Mouse (Mus musculus) cerebellum, adult 8-10 months (tissue): ENCODE data around the gene Dnajb13.
"Not testable (repeated sequence)": the region's sequence is repeated elsewhere in the genome, so short reads cannot be mapped to it uniquely, and the experiment has no call there.

Experiments used
- DNase-seq: peaks from one replicate; pipeline ENCODE4 v3.0.0; 2022

Dnajb13 gene

DNA sequence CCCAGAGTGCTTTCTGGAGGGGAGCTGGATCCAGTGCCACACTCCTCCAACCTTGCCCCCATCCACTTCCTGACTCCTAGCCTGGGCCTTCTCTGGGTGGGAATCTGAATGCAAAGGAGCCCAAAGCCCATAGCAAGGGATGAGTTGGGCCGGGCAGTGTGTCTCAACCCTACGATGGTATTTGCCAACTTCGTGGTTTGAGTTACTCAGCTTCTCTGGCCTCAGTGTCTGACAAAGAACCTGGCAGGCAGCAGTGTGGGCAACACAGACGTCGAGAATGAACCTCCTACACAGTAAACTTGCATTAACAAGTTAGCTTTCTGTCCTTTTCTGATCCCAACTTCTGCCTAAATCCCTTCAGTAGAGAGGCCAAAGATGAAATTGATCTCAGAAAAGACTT is 30.3 kb downstream of the Dnajb13 start:
- DNase-seq: no peak

GRCm38 (mm10) chr7:100482046-100482445 is 32.7 kb downstream of the Dnajb13 start:
- DNase-seq: not testable (repeated sequence)

- DNase-seq: no peak
These were observed 34.6 kb downstream of the Dnajb13 start for GRCm38 (mm10) chr7:100480175-100480574.

- DNase-seq: no peak
These were observed 35.0 kb downstream of the Dnajb13 start for GRCm38 (mm10) chr7:100479823-100480164.

GRCm38 (mm10) chr7:100479100-100479822 is 35.5 kb downstream of the Dnajb13 start:
- no peak for DNase-seq

DNA sequence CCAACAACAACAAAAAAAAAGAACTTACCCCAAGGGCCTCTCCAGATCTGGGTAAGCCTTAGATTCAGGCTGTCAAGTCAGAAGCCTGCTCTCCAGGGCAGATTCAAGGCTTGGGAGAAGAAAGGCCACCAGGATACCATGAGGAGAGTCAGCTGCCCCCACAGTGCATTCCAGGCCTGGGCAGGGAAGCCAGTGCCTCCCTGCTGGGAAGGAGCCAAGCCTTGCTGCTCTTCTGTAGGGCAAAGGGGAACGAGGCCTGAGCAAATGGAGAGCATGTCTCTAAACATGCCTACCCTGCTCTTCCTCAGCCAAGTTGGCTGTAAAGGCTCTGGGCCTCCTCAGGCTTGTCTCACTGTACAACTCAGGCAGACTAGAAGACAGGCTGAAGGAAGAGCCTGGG is 40.1 kb downstream of the Dnajb13 start:
- no peak for DNase-seq

GRCm38 (mm10) chr7:100473846-100474454 is 40.8 kb downstream of the Dnajb13 start:
- no peak for DNase-seq

DNA sequence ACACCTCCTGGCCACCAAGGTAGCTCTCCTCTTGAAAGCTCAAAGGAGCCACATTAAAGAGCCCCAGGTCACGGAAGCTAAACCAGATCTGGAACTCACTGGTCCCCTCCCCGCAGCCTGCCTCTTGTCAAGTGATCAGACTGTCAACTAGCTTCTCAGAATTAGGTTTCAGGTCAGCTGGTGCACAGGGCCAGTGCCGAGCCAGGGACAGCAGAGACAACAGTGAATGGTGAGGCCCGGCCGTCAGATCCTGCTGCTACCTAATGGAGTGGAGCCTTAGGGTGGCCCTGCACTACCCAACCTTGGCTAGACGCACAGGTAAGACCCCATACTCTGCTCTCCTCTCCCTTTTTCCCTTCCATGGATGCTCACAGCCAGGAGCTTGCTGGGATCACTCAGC is 42.0 kb downstream of the Dnajb13 start, which contains the start of gene Ucp3:
Ucp3 (plus strand) TSS at position 214 of the 400 bp plus-strand sequence.
- DNase-seq: no peak

- DNase-seq: no peak
These were observed 43.4 kb downstream of the Dnajb13 start for GRCm38 (mm10) chr7:100471407-100471797.

DNA sequence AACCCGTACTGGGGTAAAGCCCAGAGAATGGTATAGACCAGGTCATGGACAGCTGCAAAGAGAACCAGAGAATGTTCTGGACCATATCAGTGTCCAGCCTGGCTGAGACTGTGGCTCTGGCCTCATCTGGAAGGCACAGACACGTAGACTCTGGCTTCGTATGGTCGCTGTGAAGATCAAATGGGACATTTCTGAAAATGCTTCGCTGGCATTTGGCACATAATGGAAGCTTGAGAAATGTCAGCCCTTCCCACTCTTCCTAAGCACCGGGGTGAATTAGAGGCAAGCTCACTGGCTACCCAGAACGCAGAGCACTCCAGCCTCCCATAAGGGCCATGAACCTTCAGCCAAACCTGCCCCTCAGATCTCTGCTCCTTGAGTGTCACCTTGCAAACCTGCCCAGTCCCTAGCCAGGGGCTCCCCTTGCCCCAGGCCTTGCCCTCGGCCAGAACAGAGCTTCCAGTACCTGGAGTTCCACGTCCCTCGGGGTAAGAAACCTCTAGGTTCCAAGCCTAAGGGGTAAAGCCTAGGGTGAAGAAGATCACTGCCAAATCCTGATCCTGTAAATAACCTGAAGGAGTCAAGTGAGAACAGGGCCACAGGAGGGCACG is 43.9 kb downstream of the Dnajb13 start:
- no peak for DNase-seq

DNA sequence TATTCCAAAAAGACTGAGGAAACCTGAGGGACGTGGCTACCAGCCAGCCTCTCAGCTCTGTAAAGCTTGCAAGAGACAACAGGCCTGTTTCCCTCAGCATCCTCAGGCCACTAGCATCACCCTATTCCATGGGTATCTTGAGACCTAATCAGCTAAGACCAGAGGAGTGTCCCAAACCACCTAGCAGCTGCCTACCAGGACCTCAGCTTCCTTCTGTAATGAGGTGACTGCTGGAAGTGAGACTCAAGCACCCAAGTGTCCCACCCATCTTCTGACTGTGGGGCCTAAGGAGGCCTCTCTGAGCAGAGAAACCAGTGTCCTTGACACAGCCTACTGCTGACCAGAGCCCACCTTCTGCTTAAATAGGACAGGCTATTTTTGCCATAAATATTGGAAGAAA is 45.3 kb downstream of the Dnajb13 start:
- no peak for DNase-seq

DNA sequence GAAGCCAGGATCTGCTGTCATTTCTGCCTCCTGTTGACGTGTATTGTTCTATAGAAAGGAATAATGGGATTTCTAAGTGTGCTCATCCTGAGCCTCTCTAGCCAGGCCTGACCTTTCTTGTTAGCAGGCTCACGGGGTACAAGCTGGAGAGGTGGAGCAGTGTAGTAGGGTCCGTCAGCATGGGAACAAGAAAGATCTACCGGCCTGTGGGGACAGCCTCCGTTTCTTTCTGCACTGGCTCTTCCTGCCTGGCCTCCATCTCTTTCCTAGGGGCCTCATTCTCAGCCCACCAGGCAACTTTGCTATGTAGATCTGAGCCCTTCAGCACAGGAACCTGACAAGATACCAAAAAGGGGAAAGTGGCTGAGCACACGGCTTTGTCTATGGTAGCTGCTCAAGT is 46.0 kb downstream of the Dnajb13 start:
- no peak for DNase-seq

DNA sequence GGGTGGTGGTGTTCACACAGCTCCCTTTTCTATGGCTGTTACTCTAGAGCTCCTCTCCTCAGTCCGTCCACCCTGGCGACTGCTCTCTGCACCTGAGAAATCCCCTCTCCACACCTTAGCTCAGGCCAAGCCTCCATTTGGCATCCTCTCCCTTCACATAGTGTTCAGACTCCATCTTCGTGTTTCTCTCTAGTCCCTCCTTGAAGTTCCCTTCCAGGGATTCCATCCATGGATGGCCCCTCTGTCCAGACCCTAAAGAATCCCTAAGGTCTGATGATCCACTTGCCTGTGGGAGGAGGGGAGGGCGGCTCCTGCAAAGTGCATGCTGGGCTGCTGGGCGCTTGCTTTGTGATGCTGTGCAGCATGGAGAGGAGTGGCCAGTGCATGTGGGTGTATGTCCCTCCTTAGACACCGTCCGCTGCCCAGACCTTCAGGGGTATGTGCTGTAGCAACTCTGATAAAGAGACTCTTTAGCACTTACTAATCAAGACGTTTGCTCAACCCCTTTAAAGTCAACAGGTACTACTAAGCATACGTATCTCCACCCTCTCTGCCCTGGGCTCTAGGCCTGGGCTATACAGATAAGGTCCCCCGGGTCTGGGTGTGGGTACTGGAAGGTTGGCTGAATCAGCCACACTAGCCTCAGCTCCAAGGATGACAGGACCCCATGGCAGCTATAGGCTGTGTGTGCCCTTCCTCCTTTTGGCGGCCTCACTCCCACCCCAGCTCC is 47.8 kb downstream of the Dnajb13 start:
- no peak for DNase-seq

GRCm38 (mm10) chr7:100465656-100466309 is 49.0 kb downstream of the Dnajb13 start:
- DNase-seq: no peak

DNA sequence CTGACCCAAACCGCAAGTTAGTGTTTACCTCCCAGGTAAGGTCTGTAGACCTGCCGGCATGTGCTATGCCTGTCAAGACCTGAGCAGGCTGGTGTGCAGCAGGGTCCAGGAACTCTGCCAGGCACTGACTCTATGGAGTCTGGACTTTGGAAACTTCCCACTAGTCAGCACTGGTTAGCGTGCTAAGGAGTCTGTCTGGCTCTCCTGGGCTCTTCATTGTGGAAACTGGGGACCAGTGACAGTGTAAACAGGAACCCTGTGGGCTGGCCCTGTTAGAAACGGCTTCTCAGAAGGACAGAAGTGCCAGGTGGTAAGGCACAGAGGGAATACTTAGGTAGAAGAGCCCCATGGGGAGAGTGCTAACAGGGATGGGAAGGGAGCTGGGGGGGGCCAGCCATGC is 49.5 kb downstream of the Dnajb13 start:
- no peak for DNase-seq

GRCm38 (mm10) chr7:100464248-100464647 is 50.5 kb downstream of the Dnajb13 start:
- no peak for DNase-seq

DNA sequence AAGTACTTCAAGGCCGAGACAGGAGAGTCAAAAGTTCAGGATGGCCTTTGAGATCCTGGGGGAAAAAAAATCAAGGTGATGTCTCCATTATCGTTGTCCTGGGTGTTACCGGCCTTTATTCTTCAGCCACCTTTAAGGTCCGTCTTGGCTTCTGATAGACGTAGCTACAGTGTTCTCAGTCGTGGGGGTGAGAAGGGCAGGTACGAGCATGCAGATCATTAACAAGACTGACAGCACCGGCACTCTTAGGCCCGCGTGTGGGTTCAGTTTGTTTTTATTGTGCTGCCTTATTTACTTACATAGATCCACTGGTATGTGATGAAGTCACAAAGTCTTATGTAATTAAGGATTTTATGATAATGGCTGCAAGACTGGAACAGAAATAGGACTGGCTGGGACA is 51.0 kb downstream of the Dnajb13 start:
- no peak for DNase-seq

DNA sequence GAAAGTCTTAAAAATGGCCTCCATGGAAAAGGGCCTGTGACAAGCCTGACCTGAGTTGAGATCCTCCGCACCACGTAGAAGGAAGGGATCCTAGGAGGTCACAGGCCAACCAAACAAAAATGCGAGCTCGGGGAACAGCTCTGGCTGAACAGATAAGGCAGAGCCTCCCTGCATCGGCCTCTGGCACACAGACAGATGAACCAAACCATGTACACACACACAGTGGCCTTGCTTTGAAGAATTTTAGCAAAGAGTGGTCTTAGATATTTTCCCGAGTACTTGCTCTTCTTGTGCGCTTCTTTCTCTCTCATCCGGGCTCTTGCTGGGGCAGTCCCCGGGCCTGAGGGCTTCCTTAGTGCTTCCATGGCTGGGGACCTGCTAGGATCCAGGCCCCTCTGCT is 51.6 kb downstream of the Dnajb13 start:
- DNase-seq: no peak

- no peak for DNase-seq
These were observed 53.1 kb downstream of the Dnajb13 start for GRCm38 (mm10) chr7:100461621-100462151.

GRCm38 (mm10) chr7:100459862-100460261 is 54.9 kb downstream of the Dnajb13 start:
- no peak for DNase-seq

- no peak for DNase-seq
These were observed 56.6 kb downstream of the Dnajb13 start for GRCm38 (mm10) chr7:100458153-100458552.
